Mouse (Mus musculus) R1 (cell line): ENCODE measurements around the gene Bag6.

Experiments used
- DNase-seq: peaks from one replicate; pipeline ENCODE4 v3.0.0-alpha.2; 2018; ENCODE audit warnings: low read depth, low spot score

Bag6 gene

GRCm38 (mm10) chr17:35166352-35167035, 31.5 kb downstream of the Bag6 start:
- peak; percentile 97 for DNase-seq

GRCm38 (mm10) chr17:35167794-35168193, 32.8 kb downstream of the Bag6 start:
- DNase-seq, result no peak

- peak; percentile 82 for DNase-seq
These were observed 33.7 kb downstream of the Bag6 start for GRCm38 (mm10) chr17:35168541-35169207.

GRCm38 (mm10) chr17:35172445-35173234, 37.7 kb downstream of the Bag6 start:
- no peak for DNase-seq

GRCm38 (mm10) chr17:35173329-35173728, 38.4 kb downstream of the Bag6 start:
- no peak for DNase-seq

GRCm38 (mm10) chr17:35174201-35174977, 39.4 kb downstream of the Bag6 start:
- no peak for DNase-seq

- no peak for DNase-seq
These were observed 40.4 kb downstream of the Bag6 start for GRCm38 (mm10) chr17:35175382-35175781.

GRCm38 (mm10) chr17:35175968-35176367, 41.0 kb downstream of the Bag6 start, which contains the start of gene Aif1:
Aif1 (minus strand) TSS chr17:35176068.
- DNase-seq, result no peak

GRCm38 (mm10) chr17:35178528-35178927, 43.5 kb downstream of the Bag6 start:
- DNase-seq, result peak; percentile 77

- no peak for DNase-seq
These were observed 45.1 kb downstream of the Bag6 start for GRCm38 (mm10) chr17:35180093-35180492.

GRCm38 (mm10) chr17:35185639-35186611, 50.9 kb downstream of the Bag6 start:
- peak; percentile 95 for DNase-seq

- peak; percentile 98 for DNase-seq
These were observed 51.7 kb downstream of the Bag6 start for GRCm38 (mm10) chr17:35186681-35187080.

- no peak for DNase-seq
These were observed 52.4 kb downstream of the Bag6 start for GRCm38 (mm10) chr17:35187345-35187744.

- no peak for DNase-seq
These were observed 53.1 kb downstream of the Bag6 start, which contains the start of gene Lst1 for GRCm38 (mm10) chr17:35187959-35188610. Lst1 (minus strand) TSS chr17:35188439.

GRCm38 (mm10) chr17:35189186-35189585, 54.2 kb downstream of the Bag6 start:
- no peak for DNase-seq

GRCm38 (mm10) chr17:35190096-35190495, 55.1 kb downstream of the Bag6 start:
- DNase-seq, result no peak

GRCm38 (mm10) chr17:35191723-35192122, 56.7 kb downstream of the Bag6 start:
- peak; percentile 45 for DNase-seq

GRCm38 (mm10) chr17:35192924-35193323, 57.9 kb downstream of the Bag6 start:
- no peak for DNase-seq
